Mouse (Mus musculus) stomach, embryonic 16.5 days (tissue): Measurements from ENCODE around the gene Dpm3. TPM values are rescaled to one million over a fixed set of nuclear protein-coding genes. Genes with fewer than 3 reads are reported as not detected.
A peak's percentile ranks its signal among the peaks of the same experiment; 100 is the strongest.

Experiments
- ATAC-seq: fragments of 200-750 bp; cut with Nextera tagmentation; 2 replicates; pipeline ENCODE4 v1.8.0; 2017; ENCODE audit warnings: moderate number of reproducible peaks, moderate TSS enrichment; ENCODE audit not compliant: insufficient read depth, low FRiP score
- H3K27ac ChIP-seq: fragments of 300-500 bp; sonication (generic); 2 replicates; pipeline ENCODE4 v1.5.1; 2014; ENCODE audit warnings: low read length
- H3K27me3 ChIP-seq: fragments of 300-500 bp; sonication (generic); 2 replicates; pipeline ENCODE4 v1.6.1; 2014; ENCODE audit warnings: low read length, control low read depth, mixed read lengths; ENCODE audit not compliant: control insufficient read depth, insufficient read depth
- H3K36me3 ChIP-seq: fragments of 300-500 bp; sonication (generic); 2 replicates; pipeline ENCODE4 v1.6.1; 2014; ENCODE audit warnings: low read length; ENCODE audit not compliant: control insufficient read depth, insufficient read depth
- H3K4me1 ChIP-seq: fragments of 300-500 bp; sonication (generic); 2 replicates; pipeline ENCODE4 v1.6.1; 2014; ENCODE audit warnings: low read length, control low read depth, mixed read lengths; ENCODE audit not compliant: control insufficient read depth, insufficient read depth
- H3K4me2 ChIP-seq: fragments of 300-500 bp; sonication (generic); 2 replicates; pipeline ENCODE4 v1.6.1; 2014; ENCODE audit warnings: low read depth, low read length, mixed read lengths
- H3K4me3 ChIP-seq: fragments of 300-500 bp; sonication (generic); replicated peaks from 2 replicates; pipeline ENCODE4 v1.5.1; 2014; ENCODE audit warnings: mild to moderate bottlenecking, low read length
- H3K9ac ChIP-seq: fragments of 300-500 bp; sonication (generic); 2 replicates; pipeline ENCODE4 v1.6.1; 2014; ENCODE audit warnings: low read length
- H3K9me3 ChIP-seq: fragments of 300-500 bp; sonication (generic); replicated peaks from 2 replicates; pipeline ENCODE4 v1.6.1; 2016; ENCODE audit warnings: low read length, control low read depth; ENCODE audit not compliant: control insufficient read depth
- WGBS: fragments of 180-500 bp; shearing (Covaris S2); extraction: QIAGEN DNeasy Blood & Tissue Kit; methylation state at CpG from one replicate; pipeline ENCODE4 v1.1.7; 2014; 5-methylcytosine and 5-hydroxymethylcytosine counted together
- polyA plus RNA-seq: library from polyadenylated mRNA; unstranded; fragments of >200 nt; fragmentation: Nextera tagmentation; extraction: Ambion mirVana; gene quantifications from 2 replicates; pipeline ENCODE4 v1.2.1, GENCODE M21; 2015

The Dpm3 gene
- polyA plus RNA-seq, 1 experiment from 2014 or later, result 131 TPM

- 25% methylated on average over 10 of the region's 10 CpGs for WGBS
- no peaks in the 10 kb centered on the region; the same call in 1 of the 2 replicates for H3K27me3 ChIP-seq
- H3K9ac ChIP-seq, result peak within 1 kb of the TSS; percentile 69
- peak; percentile 52 for ATAC-seq
- H3K36me3 ChIP-seq, result no peaks in the 10 kb centered on the region
- peak within 1 kb of the TSS; percentile 85 for H3K4me2 ChIP-seq
- peaks cover 36% of the 10 kb centered on the region for H3K4me1 ChIP-seq
- H3K4me3 ChIP-seq, result peak within 1 kb of the TSS; percentile 52
- no peaks in the 10 kb centered on the region for H3K9me3 ChIP-seq
- H3K27ac ChIP-seq, result peak within 1 kb of the TSS; percentile 83
These were observed 30.3 kb upstream of the Dpm3 start, which contains the start of gene Muc1 for GRCm38 (mm10) chr3:89228836-89229235. TSS of gene Muc1 (plus strand) at chr3:89229057.

GRCm38 (mm10) chr3:89229276-89229675, 29.9 kb upstream of the Dpm3 start:
- H3K27ac ChIP-seq, result peak overlapping the region; percentile 83
- 36% methylated on average over 4 of the region's 4 CpGs for WGBS
- no peaks in the 10 kb centered on the region for H3K36me3 ChIP-seq
- H3K4me1 ChIP-seq, result peaks cover 40% of the 10 kb centered on the region
- H3K4me2 ChIP-seq, result peak overlapping the region; percentile 85
- peak overlapping the region; percentile 69 for H3K9ac ChIP-seq
- no peaks in the 10 kb centered on the region for H3K9me3 ChIP-seq
- peak overlapping the region; percentile 52 for H3K4me3 ChIP-seq
- no peaks in the 10 kb centered on the region; the same call in 1 of the 2 replicates for H3K27me3 ChIP-seq
- no peak for ATAC-seq

- Histone ChIP-seq H3K4me1 (peaks cover 42% of the 10 kb centered on the region), H3K4me2 (peak overlapping the region; percentile 85), H3K27me3 (no peaks in the 10 kb centered on the region; the same call in 1 of the 2 replicates), H3K27ac (no peak overlapping the region), H3K9me3 (no peaks in the 10 kb centered on the region), H3K4me3 (peak overlapping the region; percentile 52), H3K9ac (peak overlapping the region; percentile 20; the same call in 1 of the 2 replicates), H3K36me3 (no peaks in the 10 kb centered on the region)
- ATAC-seq, result no peak
- WGBS, result 70% methylated on average over 2 of the region's 2 CpGs
These were observed 28.6 kb upstream of the Dpm3 start for GRCm38 (mm10) chr3:89230561-89230960.

GRCm38 (mm10) chr3:89231345-89231744, 27.8 kb upstream of the Dpm3 start:
- peak overlapping the region; percentile 77 for H3K27ac ChIP-seq
- H3K4me1 ChIP-seq, result peaks cover 35% of the 10 kb centered on the region
- WGBS, result 53% methylated on average over 7 of the region's 7 CpGs
- H3K4me3 ChIP-seq, result peak overlapping the region; percentile 52
- no peaks in the 10 kb centered on the region for H3K27me3 ChIP-seq
- peak overlapping the region; percentile 85 for H3K4me2 ChIP-seq
- no peak for ATAC-seq
- peak overlapping the region; percentile 24 for H3K9ac ChIP-seq
- no peaks in the 10 kb centered on the region for H3K36me3 ChIP-seq
- H3K9me3 ChIP-seq, result no peaks in the 10 kb centered on the region

GRCm38 (mm10) chr3:89231772-89232275, 27.3 kb upstream of the Dpm3 start:
- H3K4me3 ChIP-seq, result peak overlapping the region; percentile 52
- peak overlapping the region; percentile 24 for H3K9ac ChIP-seq
- H3K27ac ChIP-seq, result peak overlapping the region; percentile 77
- peaks cover 30% of the 10 kb centered on the region for H3K4me1 ChIP-seq
- peak overlapping the region; percentile 85 for H3K4me2 ChIP-seq
- H3K9me3 ChIP-seq, result no peaks in the 10 kb centered on the region
- 68% methylated on average over 16 of the region's 16 CpGs for WGBS
- H3K36me3 ChIP-seq, result no peaks in the 10 kb centered on the region
- H3K27me3 ChIP-seq, result no peaks in the 10 kb centered on the region
- ATAC-seq, result no peak

- ATAC-seq, result peak; percentile 18; the same call in 1 of the 2 replicates
- H3K4me3 ChIP-seq, result peak overlapping the region; percentile 12; the same call in 1 of the 2 replicates
- H3K4me2 ChIP-seq, result peak overlapping the region; percentile 85
- H3K36me3 ChIP-seq, result no peaks in the 10 kb centered on the region
- no peaks in the 10 kb centered on the region for H3K27me3 ChIP-seq
- H3K27ac ChIP-seq, result peak overlapping the region; percentile 77
- H3K9ac ChIP-seq, result peak overlapping the region; percentile 56; the same call in 1 of the 2 replicates
- WGBS, result 51% methylated on average over 6 of the region's 6 CpGs
- peaks cover 24% of the 10 kb centered on the region for H3K4me1 ChIP-seq
- no peaks in the 10 kb centered on the region for H3K9me3 ChIP-seq
These were observed 26.5 kb upstream of the Dpm3 start for GRCm38 (mm10) chr3:89232614-89233013.

- H3K36me3 ChIP-seq, result no peaks in the 10 kb centered on the region
- H3K4me3 ChIP-seq, result no peak overlapping the region
- no peaks in the 10 kb centered on the region for H3K27me3 ChIP-seq
- 48% methylated on average over 14 of the region's 14 CpGs for WGBS
- ATAC-seq, result peak; percentile 83
- peak overlapping the region; percentile 77 for H3K27ac ChIP-seq
- H3K9ac ChIP-seq, result peak overlapping the region; percentile 56; the same call in 1 of the 2 replicates
- H3K4me1 ChIP-seq, result peaks cover 17% of the 10 kb centered on the region
- no peaks in the 10 kb centered on the region for H3K9me3 ChIP-seq
- peak overlapping the region; percentile 35 for H3K4me2 ChIP-seq
These were observed 25.5 kb upstream of the Dpm3 start for GRCm38 (mm10) chr3:89233562-89234110.

- Histone ChIP-seq H3K4me3 (no peak overlapping the region), H3K36me3 (no peaks in the 10 kb centered on the region), H3K4me2 (no peak overlapping the region), H3K27me3 (no peaks in the 10 kb centered on the region), H3K4me1 (peaks cover 14% of the 10 kb centered on the region), H3K9ac (no peak overlapping the region), H3K9me3 (no peaks in the 10 kb centered on the region), H3K27ac (no peak overlapping the region)
- no peak for ATAC-seq
- 85% methylated on average over 10 of the region's 10 CpGs for WGBS
These were observed 22.6 kb upstream of the Dpm3 start for GRCm38 (mm10) chr3:89236516-89236915.

GRCm38 (mm10) chr3:89237682-89238081, 21.5 kb upstream of the Dpm3 start:
- no peak for ATAC-seq
- 88% methylated on average over 21 of the region's 21 CpGs for WGBS

More at GRCm38 (mm10) chr3:89237682-89238081, 21.5 kb upstream of the Dpm3 start:
- H3K9ac ChIP-seq, result peak overlapping the region; percentile 18; the same call in 1 of the 2 replicates
- H3K4me2 ChIP-seq, result peak overlapping the region; percentile 22; the same call in 1 of the 2 replicates
- no peak overlapping the region for H3K27ac ChIP-seq
- peaks cover 14% of the 10 kb centered on the region for H3K4me1 ChIP-seq
- no peaks in the 10 kb centered on the region for H3K27me3 ChIP-seq
- H3K4me3 ChIP-seq, result no peak overlapping the region
- H3K9me3 ChIP-seq, result no peaks in the 10 kb centered on the region
- no peaks in the 10 kb centered on the region for H3K36me3 ChIP-seq
